Mouse (Mus musculus) forebrain, postnatal 0 days (tissue): ENCODE data around the gene Fam196a. TPM values are rescaled to one million over a fixed set of nuclear protein-coding genes. Genes with fewer than 3 reads are reported as not detected.
A peak's percentile ranks its signal among the peaks of the same experiment; 100 is the strongest.

Experiments
- ATAC-seq: fragments of 200-750 bp; cut with Nextera tagmentation; 2 replicates; pipeline ENCODE4 v1.8.0; 2017; ENCODE audit warnings: mild to moderate bottlenecking, moderate library complexity
- DNase-seq: peaks from one replicate; pipeline ENCODE4 v3.0.0-alpha.2; 2015
- H3K27ac ChIP-seq: fragments of 300-500 bp; sonication (generic); 2 replicates; pipeline ENCODE4 v1.5.1; 2014; ENCODE audit warnings: low read depth, mild to moderate bottlenecking, antibody characterized with exemption, low read length, moderate library complexity, mixed read lengths
- H3K27me3 ChIP-seq: fragments of 300-500 bp; sonication (generic); 2 replicates; pipeline ENCODE4 v1.6.1; 2014; ENCODE audit warnings: mild to moderate bottlenecking, low read length, mixed read lengths; ENCODE audit not compliant: insufficient read depth
- H3K36me3 ChIP-seq: fragments of 300-500 bp; sonication (generic); 2 replicates; pipeline ENCODE4 v1.6.1; 2014; ENCODE audit warnings: mild to moderate bottlenecking, moderate library complexity; ENCODE audit not compliant: insufficient read depth
- H3K4me1 ChIP-seq: fragments of 300-500 bp; sonication (generic); 2 replicates; pipeline ENCODE4 v1.6.1; 2014; ENCODE audit warnings: antibody characterized with exemption; ENCODE audit not compliant: insufficient read depth
- H3K4me2 ChIP-seq: fragments of 300-500 bp; sonication (generic); 2 replicates; pipeline ENCODE4 v1.6.1; 2014; ENCODE audit warnings: low read depth, mild to moderate bottlenecking, moderate library complexity
- H3K4me3 ChIP-seq: fragments of 300-500 bp; sonication (generic); 2 replicates; pipeline ENCODE4 v1.5.1; 2014; ENCODE audit warnings: low read depth, low read length, mixed read lengths
- H3K9ac ChIP-seq: fragments of 300-500 bp; sonication (generic); 2 replicates; pipeline ENCODE4 v1.6.1; 2014; ENCODE audit warnings: mild to moderate bottlenecking
- H3K9me3 ChIP-seq: fragments of 300-500 bp; sonication (generic); 2 replicates; pipeline ENCODE4 v1.6.1; 2016; ENCODE audit warnings: low read length
- CTCF ChIP-seq: sonication (generic); IDR thresholded peaks from 2 replicates; pipeline ENCODE4 v1.5.1; 2016; ENCODE audit warnings: antibody characterized with exemption, control low read depth, low read depth
- WGBS: fragments of 180-500 bp; shearing (Covaris S2); extraction: QIAGEN DNeasy Blood & Tissue Kit; methylation state at CpG from one replicate; pipeline ENCODE4 v1.1.7; 2014; 5-methylcytosine and 5-hydroxymethylcytosine counted together
- polyA plus RNA-seq: library from polyadenylated mRNA; unstranded; fragments of >200 nt; fragmentation: Nextera tagmentation; extraction: Ambion mirVana; gene quantifications from 2 replicates; pipeline ENCODE4 v1.2.1, GENCODE M21; 2015
- total RNA-seq: library from RNA; depleted of rRNA; stranded (reverse); fragments of >200 nt; gene quantifications from 2 replicates; pipeline ENCODE4 v1.2.3, GENCODE M21; 2014

Fam196a gene
- total and polyA plus RNA-seq, 2 experiments from 2014 or later: 7.8 to 24.5 TPM

DNA sequence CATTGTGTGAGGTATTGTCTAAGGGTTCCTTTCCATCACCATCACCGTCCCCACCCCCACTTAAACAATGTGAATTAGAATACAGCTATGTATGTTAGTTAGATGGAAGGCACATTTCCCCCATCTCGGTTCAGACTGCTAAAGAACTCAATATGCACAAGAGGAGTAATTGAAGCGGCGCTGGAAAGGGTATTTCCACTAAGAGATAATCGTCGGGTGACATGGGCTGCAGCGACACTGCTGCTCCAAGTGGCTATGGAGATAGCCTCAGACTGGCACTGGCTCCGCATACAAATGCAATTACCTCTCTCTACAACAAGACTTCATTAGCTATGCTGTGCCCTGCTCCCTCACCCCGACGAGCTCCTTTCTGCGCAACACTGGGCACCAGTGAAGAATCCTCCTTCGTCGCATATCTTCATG, 45.8 kb downstream of the Fam196a start:
- H3K27me3 ChIP-seq: no peaks in the 10 kb centered on the region
- H3K4me1 ChIP-seq: no peaks in the 10 kb centered on the region
- no peaks in the 10 kb centered on the region for H3K36me3 ChIP-seq
- H3K9me3 ChIP-seq: no peaks in the 10 kb centered on the region
- peak; percentile 87; the same call in 1 of the 2 replicates for ATAC-seq
- DNase-seq: peak; percentile 29
- 62% methylated on average over 13 of the region's 13 CpGs for WGBS
- no peak for TF ChIP-seq CTCF
- H3K9ac ChIP-seq: no peak overlapping the region
- H3K4me3 ChIP-seq: no peak overlapping the region
- H3K27ac ChIP-seq: no peak overlapping the region
- no peak overlapping the region for H3K4me2 ChIP-seq

DNA sequence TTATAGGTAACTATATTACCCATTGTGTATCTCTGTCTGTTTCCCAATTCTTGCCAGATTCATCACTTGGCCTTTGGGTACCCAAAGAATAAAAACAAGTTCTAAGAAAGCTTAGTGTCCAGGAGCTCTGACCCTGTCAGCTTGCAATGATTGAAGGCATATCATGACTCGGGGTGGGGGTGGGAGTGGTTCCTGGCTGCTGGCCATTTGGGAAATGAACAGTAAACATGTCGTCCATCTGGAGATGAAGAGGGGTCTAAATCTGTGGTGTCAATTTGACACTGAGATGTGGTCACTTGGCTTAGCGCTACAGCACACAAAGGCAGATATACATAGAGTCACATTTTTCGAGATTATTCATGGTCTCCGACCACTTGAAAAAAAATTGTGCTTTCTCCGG, 54.7 kb downstream of the Fam196a start:
- WGBS: 70% methylated on average over 6 of the region's 6 CpGs
- no peak overlapping the region for H3K9ac ChIP-seq
- no peaks in the 10 kb centered on the region for H3K9me3 ChIP-seq
- H3K4me1 ChIP-seq: 0 out of 2 replicates have a peak, but pooled peaks cover 3% of the 10 kb centered on the region
- DNase-seq (no peak), ATAC-seq (no peak)
- no peak overlapping the region for H3K4me2 ChIP-seq
- H3K27ac ChIP-seq: no peak overlapping the region
- no peaks in the 10 kb centered on the region for H3K36me3 ChIP-seq
- no peak for TF ChIP-seq CTCF
- no peak overlapping the region for H3K4me3 ChIP-seq
- no peaks in the 10 kb centered on the region for H3K27me3 ChIP-seq

DNA sequence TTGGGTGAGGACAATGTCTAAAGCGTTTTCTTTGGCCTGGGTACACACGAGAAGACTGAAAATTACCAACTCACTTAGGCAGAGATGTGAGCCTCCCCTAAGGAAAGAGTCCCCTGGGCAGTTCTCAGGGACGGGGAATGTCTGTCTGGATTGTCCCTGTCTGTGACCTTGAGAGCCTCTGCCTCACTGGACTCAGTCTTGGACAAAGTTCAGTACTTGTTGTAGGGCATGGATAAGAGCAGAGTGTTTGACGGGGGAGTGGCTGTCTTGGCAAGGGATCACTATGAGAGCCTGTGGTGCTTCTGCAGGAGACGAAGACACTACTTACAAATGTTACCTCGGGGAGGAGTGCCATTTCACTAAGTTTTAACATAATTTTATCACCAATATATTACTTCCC, 57.8 kb downstream of the Fam196a start:
- Histone ChIP-seq H3K9ac (no peak overlapping the region), H3K4me1 (0 out of 2 replicates have a peak, but pooled peaks cover 3% of the 10 kb centered on the region), H3K36me3 (no peaks in the 10 kb centered on the region), H3K9me3 (no peaks in the 10 kb centered on the region), H3K4me3 (no peak overlapping the region), H3K27ac (no peak overlapping the region), H3K4me2 (no peak overlapping the region), H3K27me3 (no peaks in the 10 kb centered on the region)
- 45% methylated on average over 6 of the region's 6 CpGs for WGBS
- ATAC-seq: no peak
- DNase-seq: no peak
- no peak for TF ChIP-seq CTCF

DNA sequence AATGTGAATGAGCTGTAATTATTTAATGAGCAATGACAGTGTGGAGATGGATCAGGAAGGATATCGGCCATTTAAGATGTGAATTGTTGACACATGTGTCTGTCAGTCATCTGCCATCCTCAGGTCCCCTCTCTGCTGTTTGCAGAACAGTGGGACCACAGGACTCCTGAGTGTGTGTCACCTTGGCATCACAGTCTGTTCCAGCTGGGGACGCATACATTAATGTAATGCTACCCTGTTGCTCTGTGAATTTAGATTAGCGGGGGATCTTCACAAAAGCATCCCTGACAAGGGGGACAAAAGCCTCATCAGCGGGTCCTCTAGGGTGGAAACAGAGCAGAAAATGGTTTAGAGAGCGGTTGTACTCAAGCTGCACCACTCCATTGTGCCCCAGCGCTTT, 59.2 kb downstream of the Fam196a start:
- peak; percentile 34; the same call in 1 of the 2 replicates for ATAC-seq
- 17% methylated on average over 6 of the region's 6 CpGs for WGBS
- H3K27ac ChIP-seq: no peak overlapping the region

DNA sequence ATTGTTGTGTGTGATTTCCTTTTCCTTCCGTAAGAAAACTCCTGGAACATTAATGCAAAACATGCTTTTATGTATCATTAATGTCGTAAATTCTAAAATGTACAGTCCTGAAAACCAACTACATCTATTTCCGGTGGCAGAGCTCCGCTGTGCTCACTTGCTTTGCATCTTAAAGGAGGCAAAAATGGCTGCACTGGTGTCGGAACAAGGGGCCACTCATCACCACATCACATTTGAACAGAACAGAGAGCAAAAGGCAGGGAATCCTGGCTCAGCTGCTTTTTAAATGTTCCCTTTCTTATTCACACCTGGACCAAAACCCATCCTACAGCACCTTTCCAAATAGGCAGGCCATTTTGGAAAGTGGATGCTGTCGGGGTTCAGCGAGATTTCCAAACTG, 65.2 kb downstream of the Fam196a start:
- Histone ChIP-seq H3K4me2 (no peak overlapping the region), H3K36me3 (no peaks in the 10 kb centered on the region), H3K9ac (no peak overlapping the region), H3K9me3 (no peaks in the 10 kb centered on the region), H3K4me1 (no peaks in the 10 kb centered on the region), H3K27me3 (no peaks in the 10 kb centered on the region), H3K27ac (no peak overlapping the region), H3K4me3 (no peak overlapping the region)
- no peak for TF ChIP-seq CTCF
- WGBS: 91% methylated on average over 7 of the region's 7 CpGs
- ATAC-seq (no peak), DNase-seq (no peak)

More for the DNA sequence above, 59.2 kb downstream of the Fam196a start:
- Histone ChIP-seq H3K4me1 (0 out of 2 replicates have a peak, but pooled peaks cover 3% of the 10 kb centered on the region), H3K9ac (no peak overlapping the region), H3K9me3 (no peaks in the 10 kb centered on the region), H3K4me3 (no peak overlapping the region), H3K4me2 (no peak overlapping the region), H3K36me3 (no peaks in the 10 kb centered on the region), H3K27me3 (no peaks in the 10 kb centered on the region)
- no peak for TF ChIP-seq CTCF
- DNase-seq: peak; percentile 17

DNA sequence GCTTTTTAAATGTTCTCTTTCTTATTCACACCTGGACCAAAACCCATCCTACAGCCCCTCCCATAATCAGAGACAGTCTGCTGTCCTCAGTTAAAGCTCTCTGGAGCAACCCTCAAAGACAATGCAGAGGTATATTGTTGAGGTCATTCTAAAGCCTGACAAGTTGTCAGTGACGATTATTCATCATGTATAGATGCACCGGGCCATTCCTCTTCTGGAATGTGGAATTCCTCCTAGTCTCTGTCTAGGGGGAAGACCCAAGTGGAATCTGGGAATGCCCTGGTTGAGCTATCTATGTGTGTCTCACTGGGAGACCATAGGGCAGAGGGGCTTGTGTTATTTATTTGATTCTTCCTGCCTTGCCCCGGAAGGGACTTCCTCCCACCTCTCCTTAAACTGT, 65.7 kb downstream of the Fam196a start:
- Histone ChIP-seq H3K36me3 (no peaks in the 10 kb centered on the region), H3K9ac (no peak overlapping the region), H3K4me2 (no peak overlapping the region), H3K4me3 (no peak overlapping the region), H3K27me3 (no peaks in the 10 kb centered on the region), H3K9me3 (no peaks in the 10 kb centered on the region), H3K27ac (no peak overlapping the region), H3K4me1 (no peaks in the 10 kb centered on the region)
- no peak for ATAC-seq
- no peak for TF ChIP-seq CTCF
- DNase-seq: no peak
- 94% methylated on average over 3 of the region's 3 CpGs for WGBS

DNA sequence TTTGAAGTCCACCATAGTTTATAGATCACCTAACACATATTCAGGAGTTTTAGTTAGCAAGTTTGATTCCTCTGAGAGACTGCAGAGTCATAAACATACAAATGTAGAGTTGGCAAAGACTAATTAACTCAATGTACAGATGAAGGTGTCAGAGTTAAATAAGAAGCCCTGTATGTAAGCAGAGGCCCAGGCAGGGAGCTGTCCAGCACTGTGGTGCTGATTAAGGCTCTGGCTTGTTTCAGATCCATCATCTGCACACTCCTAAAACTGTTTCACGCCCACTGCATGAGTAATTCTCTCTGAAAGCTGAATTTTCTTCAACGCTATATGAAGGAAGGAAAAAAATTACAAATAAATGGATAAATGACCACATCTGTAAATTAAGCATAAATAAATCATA, 74.1 kb downstream of the Fam196a start:
- Histone ChIP-seq H3K4me1 (no peaks in the 10 kb centered on the region), H3K4me3 (no peak overlapping the region), H3K27ac (no peak overlapping the region), H3K27me3 (no peaks in the 10 kb centered on the region), H3K9me3 (no peaks in the 10 kb centered on the region), H3K4me2 (no peak overlapping the region), H3K36me3 (no peaks in the 10 kb centered on the region), H3K9ac (no peak overlapping the region)
- no peak for TF ChIP-seq CTCF
- WGBS: 84% methylated on average over 2 of the region's 2 CpGs
- ATAC-seq (no peak), DNase-seq (no peak)
